Mouse (Mus musculus) layer of hippocampus, adult 8-10 months (tissue): ENCODE results near the gene Gpa33. TPM values are rescaled to one million over a fixed set of nuclear protein-coding genes. Genes with fewer than 3 reads are reported as not detected.

Source experiments
- total RNA-seq, 4 experiments: library from RNA; stranded (reverse); gene quantifications; 2 replicates each; pipeline ENCODE4 v1.2.4; 2022

The Gpa33 gene
- total RNA-seq, 4 experiments from 2014 or later: 0.17 TPM; not detected in 3

Other genes with a start within 250 kb of the Gpa33 start
- 10 to 100 TPM; 17.0 to 23.2 (median 21.1) TPM for gene Pou2f1, start 127.6 kb upstream of the Gpa33 start, total RNA-seq
- under 1 TPM in 3 of 4 experiments, not detected in 1; 0.12 to 0.20 (median 0.20) TPM for gene Dusp27, start 2.3 kb upstream of the Gpa33 start, total RNA-seq
- gene Mael, start 108.5 kb downstream of the Gpa33 start, total RNA-seq: under 1 TPM in 1 of 4 experiments, not detected in 3; 0.41 TPM
- gene Ildr2, start 123.9 kb downstream of the Gpa33 start, total RNA-seq: 10 to 100 TPM; 72.0 to 77.5 (median 74.7) TPM
- gene Tada1, start 248.9 kb downstream of the Gpa33 start, total RNA-seq: 10 to 100 TPM; 36.5 to 41.8 (median 39.3) TPM